In genomic region chrX:59134928-59135361, GRCm38 (mm10) we compare ENCODE assay signal across 8 mouse cellular contexts.
DNase-seq lines count a peak whose midpoint lies in the region; ATAC-seq and TF ChIP-seq lines count a peak whose summit lies in the region.

No protein-coding gene starts in this region.

- ATAC-seq in heart, embryonic 12.5 days (ENCODE audit: insufficient number of reproducible peaks, low FRiP score), result peak; percentile 71
- peak; percentile 43; the same call in 1 of the 2 replicates for ATAC-seq in kidney, postnatal 0 days (replicated peaks; ENCODE audit: low FRiP score, low read depth)
- peak; percentile 61 for ATAC-seq in liver, embryonic 13.5 days (ENCODE audit: low read depth)

- H3K4me2 ChIP-seq in heart, embryonic 12.5 days, result peak overlapping the region; percentile 76
- H3K4me2 ChIP-seq in kidney, postnatal 0 days (ENCODE audit: low read length), result peak overlapping the region; percentile 71
- peak overlapping the region; percentile 67 for H3K4me2 ChIP-seq in liver, embryonic 13.5 days

- WGBS in heart, embryonic 12.5 days, result 11% methylated on average over 8 of the region's 8 CpGs
- WGBS in kidney, postnatal 0 days, result 18% methylated on average over 8 of the region's 8 CpGs
- WGBS in liver, embryonic 13.5 days (ENCODE audit: insufficient replicate concordance), result 14% methylated on average over 8 of the region's 8 CpGs

- H3K9me3 ChIP-seq in heart, embryonic 12.5 days (replicated peaks), result no peaks in the 10 kb centered on the region
- H3K9me3 ChIP-seq in kidney, postnatal 0 days (replicated peaks; ENCODE audit: low read length), result no peaks in the 10 kb centered on the region
- no peaks in the 10 kb centered on the region for H3K9me3 ChIP-seq in liver, embryonic 13.5 days (replicated peaks)

- H3K36me3 ChIP-seq in heart, embryonic 12.5 days, result no peaks in the 10 kb centered on the region
- H3K36me3 ChIP-seq in kidney, postnatal 0 days (ENCODE audit: insufficient read depth, low read length), result no peaks in the 10 kb centered on the region
- no peaks in the 10 kb centered on the region for H3K36me3 ChIP-seq in liver, embryonic 13.5 days

- no peaks in the 10 kb centered on the region for H3K4me1 ChIP-seq in heart, embryonic 12.5 days (replicated peaks)
- no peaks in the 10 kb centered on the region for H3K4me1 ChIP-seq in kidney, postnatal 0 days (replicated peaks; ENCODE audit: insufficient read depth, low read length)
- no peaks in the 10 kb centered on the region for H3K4me1 ChIP-seq in liver, embryonic 13.5 days (replicated peaks)

- no peaks in the 10 kb centered on the region; the same call in 1 of the 2 replicates for H3K27me3 ChIP-seq in heart, embryonic 12.5 days (replicated peaks)
- H3K27me3 ChIP-seq in kidney, postnatal 0 days (ENCODE audit: insufficient read depth, low read length), result no peaks in the 10 kb centered on the region
- peaks cover 20% of the 10 kb centered on the region for H3K27me3 ChIP-seq in liver, embryonic 13.5 days

- peak overlapping the region; percentile 73 for H3K4me3 ChIP-seq in heart, embryonic 12.5 days
- H3K4me3 ChIP-seq in kidney, postnatal 0 days (replicated peaks; ENCODE audit: low read depth, low read length), result peak overlapping the region; percentile 36
- H3K4me3 ChIP-seq in liver, embryonic 13.5 days (replicated peaks), result peak overlapping the region; percentile 58

- H3K9ac ChIP-seq in heart, embryonic 12.5 days, result peak overlapping the region; percentile 80; the same call in 1 of the 2 replicates
- H3K9ac ChIP-seq in kidney, postnatal 0 days (ENCODE audit: low read depth, low read length), result no peak overlapping the region
- no peak overlapping the region for H3K9ac ChIP-seq in liver, embryonic 13.5 days

- H3K27ac ChIP-seq in heart, embryonic 12.5 days (ENCODE audit: poor library complexity, severe bottlenecking), result peak overlapping the region; percentile 62; the same call in 1 of the 2 replicates
- H3K27ac ChIP-seq in kidney, postnatal 0 days, result no peak overlapping the region
- no peak overlapping the region for H3K27ac ChIP-seq in liver, embryonic 13.5 days

- DNase-seq in layer of hippocampus, adult 11-12 months (ENCODE audit: low spot score), result peak; percentile 43
- no peak for DNase-seq in layer of hippocampus, adult 9-10 months (ENCODE audit: low spot score)
- DNase-seq in embryo, embryonic 9.5 days (ENCODE audit: extremely low spot score), result peak; percentile 54
- DNase-seq in kidney, postnatal 0 days (ENCODE audit: low spot score), result peak; percentile 49
- DNase-seq in liver, embryonic 13.5 days, result peak; percentile 18
- peak; percentile 1 for DNase-seq in ovary, postnatal 14 days (ENCODE audit: low spot score)
- DNase-seq in thymus, postnatal 25 days, result peak; percentile 60

- peak; percentile 59 for TF ChIP-seq CTCF in kidney, postnatal 0 days (IDR thresholded peaks at IDR 0.05; ENCODE audit: low read depth)
